Mouse (Mus musculus): ENCODE data around the gene Grap2.

Grap2 gene

DNA sequence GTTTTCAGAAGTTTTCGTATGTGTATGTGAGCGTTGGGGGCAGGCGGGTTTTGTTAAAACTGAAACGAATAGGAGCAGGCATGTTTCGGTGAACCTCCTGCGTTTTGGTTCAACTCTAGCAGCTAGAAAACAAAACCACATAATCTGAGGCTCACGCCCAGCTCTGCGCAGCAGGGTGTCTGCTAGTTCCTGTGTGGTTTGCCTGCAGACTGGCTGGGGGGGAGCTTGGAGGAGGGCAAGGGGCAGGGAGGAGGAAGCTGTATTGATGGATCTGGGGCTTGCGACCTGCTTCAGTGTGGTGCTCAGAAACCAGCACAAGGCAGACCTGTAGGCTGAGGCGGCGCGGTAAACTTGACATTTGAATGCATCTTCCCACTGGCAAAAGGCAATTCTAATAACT lies at the start of gene Grap2:
TSS of gene Grap2 (plus strand) at position 304 of the 400 bp plus-strand sequence.
- DNase-seq (ENCODE audit: low spot score in 2 of 2) = peak; percentile 87 to 93

- no peak for DNase-seq (ENCODE audit: low spot score in 2 of 2)
These were observed 42.2 kb upstream of the Grap2 start for GRCm38 (mm10) chr15:80529955-80530869.

- no peak for DNase-seq (ENCODE audit: low spot score in 2 of 2)
These were observed 41.4 kb upstream of the Grap2 start for GRCm38 (mm10) chr15:80531026-80531425.

- no peak for DNase-seq (ENCODE audit: low spot score in 2 of 2)
These were observed 39.9 kb upstream of the Grap2 start for GRCm38 (mm10) chr15:80532281-80533072.

GRCm38 (mm10) chr15:80533274-80533673 lies 39.1 kb upstream of the Grap2 start:
- no peak for DNase-seq (ENCODE audit: low spot score in 2 of 2)

DNA sequence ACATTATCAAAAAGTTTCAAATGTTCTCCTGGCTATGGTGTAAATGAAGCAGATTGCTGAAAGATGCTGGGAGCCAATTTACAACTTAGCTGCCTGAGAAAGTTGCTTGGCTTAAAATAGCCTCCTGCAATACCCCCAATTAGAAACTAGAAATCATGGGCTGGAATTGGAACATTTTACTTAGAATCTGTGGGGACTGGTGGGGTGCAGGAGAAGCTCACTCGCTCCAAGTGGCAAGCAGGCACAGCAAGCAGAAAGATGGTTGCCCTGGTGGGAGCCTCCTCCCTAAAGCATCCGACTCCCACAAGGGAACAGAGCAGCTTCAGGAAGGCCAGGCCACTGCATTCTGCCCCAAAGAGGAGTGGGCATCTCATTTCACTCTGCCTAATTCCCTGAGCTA lies 36.3 kb upstream of the Grap2 start:
- no peak for DNase-seq (ENCODE audit: low spot score in 2 of 2)

DNA sequence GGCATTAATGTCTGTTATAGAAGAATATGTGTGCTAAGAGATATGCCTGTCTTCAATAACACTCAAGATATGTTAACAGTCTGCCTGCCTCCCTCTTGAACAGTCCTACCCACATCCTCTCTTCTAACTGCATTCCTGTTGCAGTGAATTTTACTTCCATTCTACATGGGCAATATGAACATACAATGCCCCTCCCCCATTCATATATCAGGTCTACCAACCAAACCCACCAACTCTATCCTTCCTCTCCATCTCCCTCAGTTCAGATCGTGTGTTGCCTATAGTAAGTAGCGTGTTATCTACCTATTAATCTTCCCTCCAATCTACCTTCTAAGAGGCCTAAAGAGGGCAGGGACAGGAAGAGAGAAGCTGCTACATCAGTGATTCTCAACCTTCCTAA lies 34.3 kb upstream of the Grap2 start:
- no peak for DNase-seq (ENCODE audit: low spot score in 2 of 2)

- peak; percentile 73 to 76 for DNase-seq (ENCODE audit: low spot score in 2 of 2)
These were observed 33.6 kb upstream of the Grap2 start for GRCm38 (mm10) chr15:80538671-80539340.

DNA sequence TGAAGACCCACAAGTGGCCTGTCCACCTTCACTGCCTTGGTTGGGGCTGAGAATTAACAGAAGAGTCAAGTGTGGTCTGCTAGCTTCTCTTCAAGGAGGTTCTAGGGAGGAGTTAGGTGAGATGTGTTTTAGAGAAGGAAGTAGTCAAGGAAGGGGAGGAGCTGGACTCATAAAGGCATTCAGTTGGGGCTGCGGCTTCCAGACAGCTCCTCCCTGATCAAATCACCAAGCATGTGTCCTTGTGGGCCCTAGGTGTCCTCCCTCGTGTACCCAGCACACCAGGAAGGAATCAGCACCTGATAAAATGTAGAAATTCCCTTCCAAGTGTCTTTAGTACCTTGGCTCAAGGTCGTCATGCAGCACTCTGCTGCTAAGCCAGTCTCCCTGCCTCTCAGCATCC lies 28.3 kb upstream of the Grap2 start:
- DNase-seq (ENCODE audit: low spot score in 2 of 2) = no peak

DNA sequence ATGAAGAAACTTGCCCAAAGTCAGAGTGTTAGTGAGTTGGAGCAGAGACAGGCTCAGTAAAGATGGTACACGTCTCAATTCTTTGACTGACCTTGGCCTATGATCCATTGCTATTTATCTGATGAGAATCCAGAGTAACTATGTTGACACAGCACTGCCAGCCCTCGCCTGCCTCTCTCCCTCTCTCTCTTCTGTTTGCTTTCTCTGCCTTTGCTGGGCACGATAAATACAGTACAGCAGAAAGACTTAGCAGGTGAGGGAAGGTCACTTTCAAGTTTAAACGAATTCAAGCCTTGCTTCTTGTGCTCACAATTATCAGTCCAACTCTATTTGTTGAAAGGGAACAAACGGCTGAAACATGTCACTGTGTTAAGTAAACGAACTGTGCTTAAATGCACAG lies 27.0 kb upstream of the Grap2 start:
- DNase-seq (ENCODE audit: low spot score in 2 of 2) = no peak

DNA sequence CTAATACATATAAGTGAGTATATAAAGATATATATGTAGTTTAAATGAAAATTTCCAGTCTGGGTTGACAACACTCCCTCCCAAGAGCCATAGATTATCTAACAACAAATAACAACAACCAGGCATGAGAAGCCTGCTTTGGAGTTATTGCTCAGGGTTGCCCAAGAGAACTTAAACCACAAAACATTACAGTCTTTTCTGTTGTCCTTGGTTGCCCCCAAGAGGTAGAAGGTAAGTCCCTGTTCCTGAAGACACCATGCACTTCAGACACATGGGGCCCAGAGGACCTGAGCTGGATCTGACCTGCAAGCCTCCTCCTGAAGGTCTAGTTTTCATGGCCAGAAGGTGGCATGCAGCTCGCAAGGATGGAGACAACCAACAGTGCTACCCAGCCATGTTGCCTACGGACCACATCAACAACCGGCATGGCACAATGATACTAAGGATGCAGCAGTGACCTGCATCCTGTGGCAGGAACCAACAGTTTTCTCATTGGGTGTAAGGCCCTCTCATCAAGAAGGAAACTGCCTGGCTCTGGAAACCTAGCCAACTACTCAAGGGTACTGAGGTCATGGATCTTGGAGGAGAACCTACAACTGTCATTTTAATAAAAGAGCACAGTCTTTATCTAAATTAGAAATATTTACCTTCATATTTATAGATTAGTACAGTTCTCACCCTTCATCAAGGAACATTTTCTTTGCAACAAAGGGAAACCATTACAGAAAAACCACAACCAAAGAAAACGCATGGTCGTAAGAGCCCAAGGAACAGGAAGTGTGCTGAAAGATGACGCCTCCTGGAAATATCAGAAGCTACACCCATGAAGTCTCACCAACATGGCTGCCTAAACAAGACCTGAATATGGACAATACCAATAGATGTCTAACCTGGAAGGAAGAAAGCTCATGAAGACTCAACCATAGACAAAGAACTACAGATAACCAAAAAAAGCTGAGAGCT lies 17.3 kb upstream of the Grap2 start:
- no peak for DNase-seq (ENCODE audit: low spot score in 2 of 2)

GRCm38 (mm10) chr15:80556021-80556420 lies 16.4 kb upstream of the Grap2 start:
- DNase-seq (ENCODE audit: low spot score in 2 of 2) = no peak

- no peak for DNase-seq (ENCODE audit: low spot score in 2 of 2)
These were observed 14.6 kb upstream of the Grap2 start for GRCm38 (mm10) chr15:80557745-80558144.

DNA sequence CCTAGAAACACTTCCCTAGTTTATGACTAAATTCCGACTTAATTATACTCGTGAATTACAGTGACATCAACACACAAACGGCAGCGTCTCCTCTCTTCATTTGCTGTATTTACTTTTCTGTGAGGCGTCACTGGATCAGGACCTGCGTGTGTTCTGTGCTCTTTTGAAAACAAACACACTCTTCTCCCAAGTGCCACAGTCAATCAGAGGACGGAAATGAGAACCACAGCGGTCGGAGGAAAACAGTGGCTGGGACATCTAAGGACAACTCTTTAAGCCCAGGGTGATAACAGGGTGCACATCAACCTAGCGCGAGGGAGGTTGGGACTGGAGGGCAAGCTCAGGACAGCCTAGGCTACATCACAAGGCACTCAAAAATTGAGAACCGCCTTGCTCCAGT lies 12.9 kb upstream of the Grap2 start:
- no peak for DNase-seq (ENCODE audit: low spot score in 2 of 2)

- DNase-seq (ENCODE audit: low spot score in 2 of 2) = no peak
These were observed 12.4 kb upstream of the Grap2 start for GRCm38 (mm10) chr15:80559978-80560377.

DNA sequence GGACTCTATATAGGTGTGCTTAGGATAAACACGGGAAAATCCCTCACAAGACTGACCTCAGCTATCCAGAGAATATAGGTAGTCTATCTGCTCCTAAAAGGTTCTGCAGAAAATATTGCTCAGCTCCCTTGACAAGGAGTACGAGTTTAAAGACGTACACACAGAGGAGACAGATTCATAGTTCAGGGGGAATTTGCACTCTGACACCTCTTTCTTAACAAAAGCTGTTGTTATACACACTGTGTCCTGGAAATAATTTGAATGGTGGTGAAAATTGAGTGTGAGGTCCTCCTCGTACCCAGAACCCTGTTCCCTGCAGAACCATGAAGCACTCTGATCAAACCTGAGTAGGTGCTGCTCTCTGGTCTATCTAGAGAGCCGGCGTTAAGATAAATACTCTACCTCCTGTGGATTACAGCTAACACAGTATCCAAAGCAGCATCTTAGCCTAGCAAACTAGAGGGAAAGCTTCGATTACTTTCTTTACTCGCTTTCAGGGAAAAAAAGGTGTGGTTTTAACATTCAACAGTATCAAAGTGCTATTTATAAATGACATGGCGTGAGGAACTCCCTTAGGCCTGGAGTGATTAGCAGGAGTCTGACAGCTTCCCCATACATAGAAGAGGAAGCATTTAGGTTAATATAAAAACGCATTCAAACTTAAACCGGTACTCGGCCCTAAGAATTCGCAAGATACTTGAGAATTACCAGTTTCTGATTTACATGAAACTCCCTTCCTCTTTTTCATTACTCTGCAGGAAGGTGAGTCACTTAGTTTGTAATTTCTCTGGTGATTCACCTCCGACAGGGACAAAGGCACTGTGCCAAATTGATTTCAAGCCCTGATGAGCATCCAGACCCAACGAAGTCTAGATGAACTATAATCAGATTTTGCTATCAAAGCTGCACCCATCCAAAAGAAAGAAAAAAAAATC lies 11.5 kb upstream of the Grap2 start:
- no peak for DNase-seq (ENCODE audit: low spot score in 2 of 2)

GRCm38 (mm10) chr15:80562446-80562845 lies 9.9 kb upstream of the Grap2 start:
- no peak for DNase-seq (ENCODE audit: low spot score in 2 of 2)

GRCm38 (mm10) chr15:80563634-80564208 lies 8.7 kb upstream of the Grap2 start:
- peak in 1 of 2 experiments; percentile 46 for DNase-seq (ENCODE audit: low spot score in 2 of 2)

GRCm38 (mm10) chr15:80565106-80565665 lies 7.2 kb upstream of the Grap2 start, which contains the start of gene Enthd1:
Gene Enthd1 (minus strand): TSS chr15:80565156.
- DNase-seq (ENCODE audit: low spot score in 2 of 2) = no peak

All from thymus, postnatal 10 days (tissue).